Comparison of ENCODE assay signal across 8 mouse cellular contexts in the genomic region with DNA sequence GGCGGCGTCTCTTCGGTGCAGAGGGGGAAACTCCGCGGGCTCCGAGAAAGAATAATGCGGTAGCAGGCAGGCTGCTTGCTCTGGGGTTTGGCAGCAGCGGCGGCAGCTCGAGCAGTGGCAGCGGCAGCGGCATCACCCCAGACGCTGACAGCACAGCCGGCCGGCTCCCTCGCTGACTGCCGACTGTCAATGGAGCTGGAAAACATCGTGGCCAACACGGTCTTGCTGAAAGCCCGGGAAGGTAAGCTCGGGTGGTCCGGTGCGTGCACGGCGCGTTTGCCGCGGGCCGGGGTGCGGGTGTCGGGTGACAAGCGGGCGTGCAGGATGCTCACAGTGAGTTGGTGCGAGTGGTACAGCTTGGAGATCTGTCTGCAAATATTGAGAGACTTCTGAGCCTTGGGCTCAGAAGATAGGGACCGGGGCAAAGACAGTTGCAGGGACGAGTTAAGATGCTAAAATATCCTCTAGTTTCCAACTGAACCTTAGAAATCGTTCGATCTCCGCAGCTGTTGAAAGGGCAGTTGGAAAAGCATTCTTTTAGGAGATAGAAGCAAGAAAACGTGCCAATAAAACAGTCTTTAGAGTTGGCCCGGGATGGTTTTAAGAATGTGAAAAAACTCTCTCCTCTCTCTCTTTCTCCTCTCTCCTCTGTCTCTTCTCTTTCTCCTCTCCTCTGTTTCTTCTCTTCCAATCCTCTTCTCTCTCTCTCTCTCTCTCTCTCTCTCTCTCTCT. TPM values are rescaled to one million over a fixed set of nuclear protein-coding genes. Genes with fewer than 3 reads are reported as not detected.
A peak's percentile ranks its signal among the peaks of the same experiment; 100 is the strongest.
DNase-seq lines count a peak whose midpoint lies in the region; ATAC-seq and TF ChIP-seq lines count a peak whose summit lies in the region.

No protein-coding gene starts in this region.

- H3K4me1 ChIP-seq in kidney, adult 2 months (ENCODE audit: control insufficient read depth, insufficient read depth, low read length): peaks cover 3% of the 10 kb centered on the region; the same call in 1 of the 2 replicates
- H3K4me1 ChIP-seq in CH12.LX (ENCODE audit: control insufficient read depth in 1 of 2, insufficient read depth in 2 of 2): peaks cover 3 to 37% of the 10 kb centered on the region in 2 experiments; a peak in 3 of 4 replicates
- H3K4me1 ChIP-seq in intestine, embryonic 16.5 days (ENCODE audit: control insufficient read depth, insufficient read depth, low read length): peaks cover 9% of the 10 kb centered on the region
- peaks cover 18% of the 10 kb centered on the region for H3K4me1 ChIP-seq in midbrain, embryonic 12.5 days

- TF ChIP-seq CTCF in kidney, adult 2 months (conservative IDR thresholded peaks at IDR 0.05; ENCODE audit: insufficient read depth, insufficient read length, low read depth, low read length): no peak
- TF ChIP-seq CTCF in CH12.LX (conservative IDR thresholded peaks at IDR 0.05 in 1 of 2, IDR thresholded peaks at IDR 0.05 in 1 of 2; ENCODE audit: low read depth in 2 of 2, low read length in 2 of 2): no peak

- under 1% methylated on average over 41 of the region's 41 CpGs for WGBS in kidney, adult 2 months
- WGBS in intestine, embryonic 16.5 days: under 1% methylated on average over 41 of the region's 41 CpGs
- 0% methylated on average over 41 of the region's 41 CpGs for WGBS in midbrain, embryonic 12.5 days

- H3K79me2 ChIP-seq in CH12.LX (replicated peaks; ENCODE audit: control insufficient read depth, extremely low read depth, insufficient read depth, poor library complexity, severe bottlenecking): peaks cover 11% of the 10 kb centered on the region

- no peak for TF ChIP-seq RAD21 in CH12.LX (IDR thresholded peaks at IDR 0.05; ENCODE audit: low read depth, low read length)

- ATAC-seq in common myeloid progenitor, adult 5-6 weeks (replicated peaks; ENCODE audit: low read depth, poor library complexity, severe bottlenecking): peak; percentile 15
- peak; percentile 36 for ATAC-seq in intestine, embryonic 16.5 days
- ATAC-seq in midbrain, embryonic 12.5 days (ENCODE audit: low FRiP score, low read depth): peak; percentile 76
- ATAC-seq in activated CD4-positive, CD25-positive, alpha-beta regulatory T cell, adult 4 months: no peak

- peak overlapping the region; percentile 61 for H3K9ac ChIP-seq in CH12.LX (ENCODE audit: insufficient read depth, low read depth)
- peak overlapping the region; percentile 94 for H3K9ac ChIP-seq in intestine, embryonic 16.5 days (ENCODE audit: low read depth, low read length)
- peak overlapping the region; percentile 86 for H3K9ac ChIP-seq in midbrain, embryonic 12.5 days (replicated peaks)

- peak overlapping the region; percentile 32 for H3K27ac ChIP-seq in kidney, adult 2 months (ENCODE audit: insufficient read depth, low read depth, low read length)
- peak overlapping the region; percentile 88 for H3K27ac ChIP-seq in CH12.LX (ENCODE audit: insufficient read depth, low read depth)
- peak overlapping the region; percentile 98 for H3K27ac ChIP-seq in intestine, embryonic 16.5 days (ENCODE audit: low read length)
- H3K27ac ChIP-seq in midbrain, embryonic 12.5 days (replicated peaks): peak overlapping the region; percentile 95

- H3K27me3 ChIP-seq in kidney, adult 2 months (replicated peaks; ENCODE audit: control insufficient read depth, insufficient read depth, low read length): no peaks in the 10 kb centered on the region
- no peaks in the 10 kb centered on the region for H3K27me3 ChIP-seq in CH12.LX (replicated peaks)
- no peaks in the 10 kb centered on the region for H3K27me3 ChIP-seq in intestine, embryonic 16.5 days (replicated peaks; ENCODE audit: control insufficient read depth, insufficient read depth, low read length)
- no peaks in the 10 kb centered on the region for H3K27me3 ChIP-seq in midbrain, embryonic 12.5 days

- dilution Hi-C loops in CH12.LX (cut with MboI; ENCODE audit: extremely low pct_ligation_motif_present, extremely low pct_unique_long_range_greater_than_20kb, low sequenced_read_pairs): no loop called here

- in situ Hi-C loops in CH12.LX (cut with MboI; ENCODE audit: low pct_ligation_motif_present, low pct_unique_long_range_greater_than_20kb, low sequenced_read_pairs): loop anchor here (10.0 kb wide), 1 partner anchor 54 kb away; no protein-coding TSS in a partner anchor

- TF ChIP-seq POLR2A in kidney, adult 2 months (IDR thresholded peaks at IDR 0.05; ENCODE audit: low read depth, low read length): no peak
- no peak for TF ChIP-seq POLR2A in CH12.LX (IDR thresholded peaks at IDR 0.05; ENCODE audit: low read depth, low read length)

- no peak for TF ChIP-seq EP300 in CH12.LX (IDR thresholded peaks at IDR 0.05; ENCODE audit: low read length)

- no peaks in the 10 kb centered on the region for H3K9me3 ChIP-seq in CH12.LX (replicated peaks; ENCODE audit: low read length)
- H3K9me3 ChIP-seq in intestine, embryonic 16.5 days (ENCODE audit: control insufficient read depth, low read length): no peaks in the 10 kb centered on the region
- no peaks in the 10 kb centered on the region for H3K9me3 ChIP-seq in midbrain, embryonic 12.5 days

- H3K36me3 ChIP-seq in kidney, adult 2 months (ENCODE audit: control insufficient read depth, insufficient read depth, low read length): no peaks in the 10 kb centered on the region
- no peaks in the 10 kb centered on the region for H3K36me3 ChIP-seq in CH12.LX (replicated peaks in 1 of 2; ENCODE audit: control insufficient read depth in 1 of 2, insufficient read depth in 1 of 2, low read length in 1 of 2)
- no peaks in the 10 kb centered on the region for H3K36me3 ChIP-seq in intestine, embryonic 16.5 days (ENCODE audit: control insufficient read depth, insufficient read depth, low read length)
- no peaks in the 10 kb centered on the region for H3K36me3 ChIP-seq in midbrain, embryonic 12.5 days

- H3K4me2 ChIP-seq in CH12.LX (ENCODE audit: insufficient read depth, low read depth, poor library complexity, severe bottlenecking): peak overlapping the region; percentile 94
- H3K4me2 ChIP-seq in intestine, embryonic 16.5 days (ENCODE audit: low read depth, low read length): peak overlapping the region; percentile 92
- peak overlapping the region; percentile 71 for H3K4me2 ChIP-seq in midbrain, embryonic 12.5 days (replicated peaks)

- H3K4me3 ChIP-seq in kidney, adult 2 months (ENCODE audit: insufficient read depth, low read depth, low read length): peak overlapping the region; percentile 72
- H3K4me3 ChIP-seq in CH12.LX (replicated peaks in 1 of 3; ENCODE audit: low read depth in 2 of 3, low read length in 2 of 3, poor library complexity in 1 of 3): peak overlapping the region; percentile 88 to 93 (median 90)
- H3K4me3 ChIP-seq in intestine, embryonic 16.5 days (ENCODE audit: low read length): peak overlapping the region; percentile 83
- H3K4me3 ChIP-seq in midbrain, embryonic 12.5 days: peak overlapping the region; percentile 81

- DNase-seq in kidney, adult 2 months: no peak
- DNase-seq in kidney, postnatal 4 days: no peak
- no peak for DNase-seq in CH12.LX (ENCODE audit: extremely low read depth)
- DNase-seq in frontal cortex, postnatal 36 days (ENCODE audit: low spot score in 2 of 2): peak; percentile 64 to 69

TF ChIP-seq in CH12.LX, 34 proteins besides CTCF, POLR2A, EP300 and RAD21:
- TF ChIP-seq SIN3A (IDR thresholded peaks at IDR 0.05; ENCODE audit: low read length) (peak; percentile 56), MAZ (IDR thresholded peaks at IDR 0.05; ENCODE audit: low read depth, low read length) (no peak), BHLHE40 (IDR thresholded peaks at IDR 0.05; ENCODE audit: low read depth, low read length) (peak; percentile 35; the same call in 1 of the 2 replicates), IRF4 (IDR thresholded peaks at IDR 0.05; ENCODE audit: low read depth, low read length) (no peak), MXI1 (IDR thresholded peaks at IDR 0.05; ENCODE audit: low read depth, low read length) (peak; percentile 50; the same call in 1 of the 2 replicates), ETS1 (conservative IDR thresholded peaks at IDR 0.05; ENCODE audit: low read depth, low read length) (no peak), CHD2 (IDR thresholded peaks at IDR 0.05; ENCODE audit: low read length) (no peak), USF1 (IDR thresholded peaks at IDR 0.05; ENCODE audit: low read depth, low read length) (no peak), MEF2A (IDR thresholded peaks at IDR 0.05; ENCODE audit: borderline replicate concordance, low read depth, low read length) (no peak)

RNA-seq across cellular contexts. Expression of a gene that starts 1.0 kb away (rescaled TPM):
- 2.5 and 2.8 TPM in 2 replicates for polyA plus RNA-seq in kidney, adult 2 months (2012; rRNA removed)
- total RNA-seq in CH12.LX (2012; rRNA removed) (5.7 and 7.7 TPM in 2 replicates), CH12.LX (2014; rRNA removed) (7.4 and 7.6 TPM in 2 replicates)
- 11.5 and 12.7 TPM in 2 replicates for polyA plus RNA-seq in CH12.LX (2012; ENCODE audit: insufficient read length, low read depth)
- total RNA-seq in common myeloid progenitor, adult 5-6 weeks (2017): 2.1 and 3.3 TPM in 2 replicates
- polyA plus RNA-seq in intestine, embryonic 16.5 days (2015; fragmentation: Nextera tagmentation; extraction: Ambion mirVana): 1.3 and 1.4 TPM in 2 replicates
- polyA plus RNA-seq in midbrain, embryonic 12.5 days (2016; fragmentation: Nextera tagmentation; extraction: Ambion mirVana): 2.8 and 3.4 TPM in 2 replicates
- polyA plus RNA-seq in activated CD4-positive, CD25-positive, alpha-beta regulatory T cell, adult 4 months (2017; shearing (Covaris generic)): 1 to 10 TPM; 1.5 to 1.7 TPM

RNA-seq across cellular contexts. Expression of a gene that starts 16.2 kb away (rescaled TPM):
- 354 and 364 TPM in 2 replicates for polyA plus RNA-seq in kidney, adult 2 months (2012; rRNA removed)
- 180 and 210 TPM in 2 replicates for total RNA-seq in CH12.LX (2012; rRNA removed)
- total RNA-seq in CH12.LX (2014; rRNA removed): 414 and 427 TPM in 2 replicates
- polyA plus RNA-seq in CH12.LX (2012; ENCODE audit: insufficient read length, low read depth): 230 and 246 TPM in 2 replicates
- total RNA-seq in common myeloid progenitor, adult 5-6 weeks (2017): 109 and 117 TPM in 2 replicates
- 161 and 179 TPM in 2 replicates for polyA plus RNA-seq in intestine, embryonic 16.5 days (2015; fragmentation: Nextera tagmentation; extraction: Ambion mirVana)
- 99.1 and 103 TPM in 2 replicates for polyA plus RNA-seq in midbrain, embryonic 12.5 days (2016; fragmentation: Nextera tagmentation; extraction: Ambion mirVana)
- 100 to 1,000 TPM; 134 to 141 TPM for polyA plus RNA-seq in activated CD4-positive, CD25-positive, alpha-beta regulatory T cell, adult 4 months (2017; shearing (Covaris generic))

RNA-seq across cellular contexts. Expression of a gene that starts 29.3 kb away (rescaled TPM):
- 2.6 and 3.6 TPM in 2 replicates for polyA plus RNA-seq in kidney, adult 2 months (2012; rRNA removed)
- total RNA-seq in CH12.LX (2012; rRNA removed) (1.9 and 2.2 TPM in 2 replicates), CH12.LX (2014; rRNA removed) (3.5 and 3.9 TPM in 2 replicates)
- 3.1 and 3.8 TPM in 2 replicates for polyA plus RNA-seq in CH12.LX (2012; ENCODE audit: insufficient read length, low read depth)
- 3.5 and 4.4 TPM in 2 replicates for total RNA-seq in common myeloid progenitor, adult 5-6 weeks (2017)
- 3.7 and 4.2 TPM in 2 replicates for polyA plus RNA-seq in intestine, embryonic 16.5 days (2015; fragmentation: Nextera tagmentation; extraction: Ambion mirVana)
- 13.8 and 15.2 TPM in 2 replicates for polyA plus RNA-seq in midbrain, embryonic 12.5 days (2016; fragmentation: Nextera tagmentation; extraction: Ambion mirVana)
- 1 to 10 TPM; 2.5 to 2.9 TPM for polyA plus RNA-seq in activated CD4-positive, CD25-positive, alpha-beta regulatory T cell, adult 4 months (2017; shearing (Covaris generic))

Comparison
In these comparisons a context has a peak if more than half of its experiments do, and no peak if none do; other contexts are left out.
1. DNase-seq: peak in frontal cortex, postnatal 36 days (2 of 2); none in kidney, adult 2 months (single experiment), kidney, postnatal 4 days (0 of 2) and CH12.LX (single experiment).
2. H3K27ac ChIP-seq: peak in every context shown above with its lines; median percentile 98 in intestine, embryonic 16.5 days; 95 in midbrain, embryonic 12.5 days; 88 in CH12.LX; 32 in kidney, adult 2 months.
3. Peak in every context shown above with its lines, with median percentiles within 50 percentile points of each other: H3K4me3 ChIP-seq, H3K4me2 ChIP-seq and H3K9ac ChIP-seq.